Mouse (Mus musculus) heart, postnatal 10 days (tissue): ENCODE results near the gene Cct4. TPM values are rescaled to one million over a fixed set of nuclear protein-coding genes. Genes with fewer than 3 reads are reported as not detected.

Source experiments
- DNase-seq, 2 experiments: peaks; one replicate each; pipeline ENCODE4 v3.0.0; 2021
- intact Hi-C: fragments of 180-260 bp; cut with DNase I; formaldehyde crosslinking; loops from one replicate; pipeline ENCODE4 v1.15.1; 2025
- total RNA-seq, 2 experiments: library from RNA; stranded (reverse); gene quantifications; 2 replicates each; pipeline ENCODE4 v1.2.3; 2021

Gene Cct4
- total RNA-seq, 2 experiments from 2014 or later: 134 to 139 TPM

- intact Hi-C loops: loop anchor here (5.0 to 10.0 kb wide), 2 partner anchors 467 to 695 kb away; partner anchors contain the start of gene Tmem17
- peak; percentile 98 for DNase-seq
Observed at GRCm38 (mm10) chr11:22981984-22982757, 8.1 kb upstream of the Cct4 start, which contains the start of the genes Gm28048 and Commd1. Gm28048 (minus strand) TSS chr11:22982090. Commd1 (minus strand) TSS chr11:22982382.

- intact Hi-C loops: loop anchor here (5.0 to 10.0 kb wide), 2 partner anchors 468 to 696 kb away; partner anchors contain the start of gene Tmem17
- DNase-seq: no peak
Observed at GRCm38 (mm10) chr11:22982846-22983245, 7.5 kb upstream of the Cct4 start.

- DNase-seq: no peak
- intact Hi-C loops: loop anchor here (5.0 to 10.0 kb wide), 2 partner anchors 162 to 471 kb away; partner anchors contain the start of gene Tmem17
Observed at GRCm38 (mm10) chr11:22985510-22985909, 4.8 kb upstream of the Cct4 start.

GRCm38 (mm10) chr11:22987357-22987756 lies 3.0 kb upstream of the Cct4 start:
- intact Hi-C loops: loop anchor here (2.0 to 10.0 kb wide), 3 partner anchors 160 to 473 kb away; partner anchors contain the start of gene Tmem17

GRCm38 (mm10) chr11:22989786-22990185 lies 533 bp upstream of the Cct4 start:
- DNase-seq: no peak
- intact Hi-C loops: loop anchor here (1.0 to 10.0 kb wide), 7 partner anchors 17 to 505 kb away; partner anchors contain the start of genes Ahsa2, Fam161a, Tmem17 and Xpo1

More at GRCm38 (mm10) chr11:22987357-22987756, 3.0 kb upstream of the Cct4 start:
- peak; percentile 56 to 76 for DNase-seq

GRCm38 (mm10) chr11:22991218-22991835 lies 1.0 kb downstream of the Cct4 start:
- intact Hi-C loops: loop anchor here (2.0 to 10.0 kb wide), 4 partner anchors 15 to 503 kb away; partner anchors contain the start of genes Ahsa2 and Fam161a
- DNase-seq: no peak

GRCm38 (mm10) chr11:22994271-22994670 lies 4.0 kb downstream of the Cct4 start:
- intact Hi-C loops: loop anchor here (5.0 to 10.0 kb wide), 3 partner anchors 73 to 501 kb away; partner anchors contain the start of gene Ahsa2
- no peak for DNase-seq

- intact Hi-C loops: loop anchor here (10.0 kb wide), 2 partner anchors 369 to 499 kb away; partner anchors contain the start of gene Ahsa2
- no peak for DNase-seq
Observed at GRCm38 (mm10) chr11:22995461-22995860, 5.1 kb downstream of the Cct4 start.

GRCm38 (mm10) chr11:22998308-22998707 lies 8.0 kb downstream of the Cct4 start:
- DNase-seq: no peak
- intact Hi-C loops: loop anchor here (10.0 kb wide), 2 partner anchors 366 to 496 kb away; partner anchors contain the start of gene Ahsa2

- DNase-seq: no peak
- intact Hi-C loops: loop anchor here (5.0 kb wide), 2 partner anchors 252 to 267 kb away; partner anchors contain the start of gene Xpo1
Observed at GRCm38 (mm10) chr11:23005276-23005675, 15.0 kb downstream of the Cct4 start.

- no peak for DNase-seq
- intact Hi-C loops: loop anchor here (2.0 to 5.0 kb wide), 3 partner anchors 16 to 265 kb away; partner anchors contain the start of genes Cct4 and Xpo1
Observed at GRCm38 (mm10) chr11:23007166-23007480, 16.8 kb downstream of the Cct4 start.

- DNase-seq: peak; percentile 92
- intact Hi-C loops: loop anchor here (2.0 to 5.0 kb wide), 3 partner anchors 17 to 265 kb away; partner anchors contain the start of genes Cct4 and Xpo1
Observed at GRCm38 (mm10) chr11:23007481-23008180, 17.3 kb downstream of the Cct4 start, which contains the start of gene Fam161a. Fam161a (plus strand) TSS chr11:23007531.

GRCm38 (mm10) chr11:23008181-23008823 lies 18.0 kb downstream of the Cct4 start:
- DNase-seq: peak; percentile 85 to 87
- intact Hi-C loops: loop anchor here (5.0 kb wide), 2 partner anchors 249 to 264 kb away; partner anchors contain the start of gene Xpo1

- DNase-seq: no peak
- intact Hi-C loops: loop anchor here (5.0 kb wide), 2 partner anchors 248 to 263 kb away; partner anchors contain the start of gene Xpo1
Observed at GRCm38 (mm10) chr11:23008824-23009200, 18.5 kb downstream of the Cct4 start.

- DNase-seq: no peak
- intact Hi-C loops: no loop called here
Observed at GRCm38 (mm10) chr11:23013096-23013495, 22.8 kb downstream of the Cct4 start.

GRCm38 (mm10) chr11:23013580-23014294 lies 23.4 kb downstream of the Cct4 start:
- DNase-seq: no peak
- intact Hi-C loops: no loop called here

- intact Hi-C loops: loop anchor here (5.0 kb wide), 1 partner anchor 117 kb away; no protein-coding TSS in a partner anchor
- DNase-seq: no peak
Observed at GRCm38 (mm10) chr11:23014996-23015395, 24.7 kb downstream of the Cct4 start.

GRCm38 (mm10) chr11:23017943-23018342 lies 27.6 kb downstream of the Cct4 start:
- intact Hi-C loops: loop anchor here (2.0 to 5.0 kb wide), 2 partner anchors 43 to 114 kb away; no protein-coding TSS in a partner anchor
- DNase-seq: no peak
